Mouse (Mus musculus): ENCODE measurements around the gene Gzmn. TPM values are rescaled to one million over a fixed set of nuclear protein-coding genes. Genes with fewer than 3 reads are reported as not detected.

Gzmn gene
- polyA plus RNA-seq, 1 experiment from 2014 or later: not detected

DNA sequence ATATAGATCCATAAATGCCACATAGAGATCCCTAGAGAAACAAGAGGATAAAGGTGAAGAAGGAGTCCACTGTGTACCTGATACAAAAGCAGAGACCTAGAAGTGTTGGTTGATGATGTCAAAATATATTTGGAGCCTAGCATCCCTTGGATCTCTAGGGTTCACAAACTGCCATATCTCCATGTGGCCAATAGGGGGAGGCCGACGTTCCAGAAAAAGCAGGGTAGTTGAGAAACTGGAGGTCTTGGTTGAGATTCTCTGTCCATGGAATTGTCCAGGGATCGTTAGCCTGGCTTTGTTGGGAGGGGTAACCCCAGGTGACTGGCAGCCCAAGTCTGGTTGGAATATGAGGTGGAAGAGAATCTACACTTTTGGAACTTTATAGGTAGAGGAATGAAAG lies 46.1 kb downstream of the Gzmn start:
- H3K9me3 ChIP-seq (ENCODE audit: low read depth, low read length): no peaks in the 10 kb centered on the region
- H3K4me3 ChIP-seq (ENCODE audit: low read depth, low read length): no peak overlapping the region
- ATAC-seq (ENCODE audit: insufficient read depth) (no peak), DNase-seq (peak; percentile 7)
- H3K27me3 ChIP-seq (ENCODE audit: insufficient read depth, low read length): no peaks in the 10 kb centered on the region
- no peaks in the 10 kb centered on the region for H3K4me1 ChIP-seq (ENCODE audit: insufficient read depth)
- peak; percentile 43 for TF ChIP-seq CTCF (IDR thresholded peaks at IDR 0.05; ENCODE audit: low read depth)
- WGBS: 53% methylated on average over 3 of the region's 3 CpGs
- no peaks in the 10 kb centered on the region for H3K36me3 ChIP-seq (ENCODE audit: insufficient read depth)
- no peak overlapping the region for H3K9ac ChIP-seq
- H3K27ac ChIP-seq (ENCODE audit: low read depth): no peak overlapping the region
- no peak overlapping the region for H3K4me2 ChIP-seq

DNA sequence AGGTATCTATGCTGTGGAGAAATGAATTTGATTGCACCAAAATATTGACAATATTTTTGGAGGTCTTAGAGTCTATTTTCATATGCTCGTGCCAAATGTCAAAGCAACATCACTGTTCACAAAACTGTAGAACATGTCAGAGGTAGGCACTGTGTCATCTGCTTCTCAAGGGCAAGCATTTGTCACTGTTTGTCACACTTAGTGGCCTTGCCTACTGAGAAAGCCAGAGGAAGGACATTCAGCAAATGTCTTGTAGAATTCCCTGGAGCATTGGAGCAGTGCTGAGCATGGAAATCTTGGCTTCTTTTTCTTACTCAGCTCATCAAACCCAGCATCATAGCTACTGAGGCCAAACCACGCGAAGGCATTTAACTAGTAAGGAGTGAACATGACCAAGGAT lies 50.9 kb downstream of the Gzmn start:
- Histone ChIP-seq H3K9me3 (ENCODE audit: low read depth, low read length) (no peaks in the 10 kb centered on the region), H3K9ac (no peak overlapping the region), H3K27ac (ENCODE audit: low read depth) (no peak overlapping the region), H3K4me2 (no peak overlapping the region), H3K4me3 (ENCODE audit: low read depth, low read length) (no peak overlapping the region), H3K36me3 (ENCODE audit: insufficient read depth) (no peaks in the 10 kb centered on the region), H3K27me3 (ENCODE audit: insufficient read depth, low read length) (no peaks in the 10 kb centered on the region), H3K4me1 (ENCODE audit: insufficient read depth) (no peaks in the 10 kb centered on the region)
- whole genome bisulfite sequencing: 76% methylated on average over 3 of the region's 3 CpGs
- no peak for DNase-seq
- no peak for TF ChIP-seq CTCF (IDR thresholded peaks at IDR 0.05; ENCODE audit: low read depth)
- no peak for ATAC-seq (ENCODE audit: insufficient read depth)

DNA sequence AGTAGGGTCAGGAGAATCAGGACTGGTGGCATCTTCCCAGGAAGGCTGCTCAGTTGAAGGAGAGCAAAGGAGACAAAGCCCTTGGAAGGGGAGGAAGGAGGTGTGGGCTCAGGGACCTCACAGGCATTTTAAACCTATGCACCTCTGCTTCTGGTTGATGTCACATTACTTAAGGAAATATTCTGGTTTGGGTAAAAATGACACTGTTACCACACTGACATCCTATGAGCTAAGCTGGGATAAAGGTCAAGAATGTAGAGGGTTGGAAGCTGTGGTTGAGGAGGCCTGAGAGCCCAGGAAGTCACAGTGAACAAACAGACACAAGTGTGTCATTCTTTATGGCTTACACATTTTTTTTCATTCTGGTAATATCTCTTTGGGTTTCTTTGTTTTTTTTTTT lies 53.9 kb downstream of the Gzmn start, which contains the start of gene Gzme:
Gene Gzme (minus strand): TSS at position 101 of the 400 bp plus-strand sequence.
- Histone ChIP-seq H3K4me2 (no peak within 1 kb of the TSS), H3K27me3 (ENCODE audit: insufficient read depth, low read length) (no peaks in the 10 kb centered on the region), H3K9me3 (ENCODE audit: low read depth, low read length) (no peaks in the 10 kb centered on the region), H3K36me3 (ENCODE audit: insufficient read depth) (no peaks in the 10 kb centered on the region), H3K9ac (no peak within 1 kb of the TSS), H3K27ac (ENCODE audit: low read depth) (no peak within 1 kb of the TSS), H3K4me1 (ENCODE audit: insufficient read depth) (no peaks in the 10 kb centered on the region), H3K4me3 (ENCODE audit: low read depth, low read length) (no peak within 1 kb of the TSS)
- TF ChIP-seq CTCF (IDR thresholded peaks at IDR 0.05; ENCODE audit: low read depth): no peak
- ATAC-seq (ENCODE audit: insufficient read depth): no peak
- DNase-seq: no peak

Other genes with a start within 250 kb of the Gzmn start
- 3.7 and 4.4 TPM in 2 replicates for gene Cma1, start 229.9 kb downstream of the Gzmn start, polyA plus RNA-seq (2014; fragmentation: Nextera tagmentation; extraction: Ambion mirVana)
- not detected in 2 replicates for gene Cma2, start 223.6 kb downstream of the Gzmn start, polyA plus RNA-seq (2014; fragmentation: Nextera tagmentation; extraction: Ambion mirVana)
- gene Mcpt1, start 156.6 kb downstream of the Gzmn start, polyA plus RNA-seq (2014; fragmentation: Nextera tagmentation; extraction: Ambion mirVana): not detected in 2 replicates
- not detected in 2 replicates for gene Mcpt9, start 144.1 kb downstream of the Gzmn start, polyA plus RNA-seq (2014; fragmentation: Nextera tagmentation; extraction: Ambion mirVana)
- gene Mcpt2, start 132.6 kb downstream of the Gzmn start, polyA plus RNA-seq (2014; fragmentation: Nextera tagmentation; extraction: Ambion mirVana): not detected in 2 replicates
- 0.28 TPM in 1 of 2 replicates, not detected in the other for gene Mcpt4, start 112.3 kb downstream of the Gzmn start, polyA plus RNA-seq (2014; fragmentation: Nextera tagmentation; extraction: Ambion mirVana)
- 0.54 and 2.8 TPM in 2 replicates for gene Mcpt8, start 89.3 kb downstream of the Gzmn start, polyA plus RNA-seq (2014; fragmentation: Nextera tagmentation; extraction: Ambion mirVana)
- gene Ctsg, start 72.0 kb downstream of the Gzmn start, polyA plus RNA-seq (2014; fragmentation: Nextera tagmentation; extraction: Ambion mirVana): not detected in 2 replicates
- gene Gzme, start 54.0 kb downstream of the Gzmn start, polyA plus RNA-seq (2014; fragmentation: Nextera tagmentation; extraction: Ambion mirVana): not detected in 2 replicates
- gene Gzmd, start 42.0 kb downstream of the Gzmn start, polyA plus RNA-seq (2014; fragmentation: Nextera tagmentation; extraction: Ambion mirVana): not detected in 2 replicates
- gene Gzmg, start 15.0 kb downstream of the Gzmn start, polyA plus RNA-seq (2014; fragmentation: Nextera tagmentation; extraction: Ambion mirVana): not detected in 2 replicates
- gene Gzmf, start 36.8 kb upstream of the Gzmn start, polyA plus RNA-seq (2014; fragmentation: Nextera tagmentation; extraction: Ambion mirVana): not detected in 2 replicates
- not detected in 2 replicates for gene Gzmc, start 60.1 kb upstream of the Gzmn start, polyA plus RNA-seq (2014; fragmentation: Nextera tagmentation; extraction: Ambion mirVana)
- gene Gzmb, start 87.7 kb upstream of the Gzmn start, polyA plus RNA-seq (2014; fragmentation: Nextera tagmentation; extraction: Ambion mirVana): 0.25 and 0.38 TPM in 2 replicates
- gene Atp12a, start 190.5 kb upstream of the Gzmn start, polyA plus RNA-seq (2014; fragmentation: Nextera tagmentation; extraction: Ambion mirVana): 1.4 and 1.6 TPM in 2 replicates
- gene Rnf17, start 228.0 kb upstream of the Gzmn start, polyA plus RNA-seq (2014; fragmentation: Nextera tagmentation; extraction: Ambion mirVana): 0.84 and 2.5 TPM in 2 replicates